Mouse (Mus musculus): ENCODE measurements around the gene Orc5. TPM values are rescaled to one million over a fixed set of nuclear protein-coding genes. Genes with fewer than 3 reads are reported as not detected.

Gene Orc5
- polyA plus RNA-seq, 1 experiment: 2.1 TPM

DNA sequence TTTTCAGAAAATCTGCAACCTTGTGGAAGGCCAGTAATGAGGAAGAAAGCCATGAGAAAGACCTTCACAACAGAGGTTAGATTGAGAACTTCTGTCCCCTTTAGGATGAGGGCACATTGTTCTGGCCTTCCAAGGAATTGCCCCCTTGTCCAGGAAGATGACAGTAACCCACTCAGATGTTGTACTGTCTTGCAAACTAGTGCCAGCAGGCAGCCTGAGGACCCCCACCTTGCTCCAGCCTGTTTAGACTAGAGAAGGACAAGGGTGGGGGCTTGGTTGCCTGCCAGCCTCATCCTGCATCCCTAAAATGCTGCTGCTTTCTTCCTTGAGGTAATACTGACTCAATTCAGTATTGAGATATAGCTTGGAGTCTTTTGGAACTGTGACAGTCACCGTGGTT lies 23.9 kb upstream of the Orc5 start:
- H3K4me1 ChIP-seq (ENCODE audit: control insufficient read depth, insufficient read depth, insufficient read length): no peaks in the 10 kb centered on the region
- TF ChIP-seq POLR2A (IDR thresholded peaks at IDR 0.05; ENCODE audit: low read depth, low read length) (no peak), CTCF (IDR thresholded peaks at IDR 0.05; ENCODE audit: extremely low read depth, insufficient read depth, insufficient read length, insufficient replicate concordance) (no peak)
- no peaks in the 10 kb centered on the region for H3K36me3 ChIP-seq (ENCODE audit: control insufficient read depth, insufficient read depth, low read length)
- no peak overlapping the region for H3K4me3 ChIP-seq (ENCODE audit: extremely low read depth, insufficient read depth, insufficient read length)
- 57% methylated on average over 1 of the region's 1 CpGs for WGBS
- H3K27ac ChIP-seq (ENCODE audit: insufficient read depth, low read length): no peak overlapping the region
- H3K27me3 ChIP-seq (ENCODE audit: control insufficient read depth, insufficient read depth, low read length): no peaks in the 10 kb centered on the region
- no peak for DNase-seq (ENCODE audit: low read depth in 1 of 2, low spot score in 2 of 2)

DNA sequence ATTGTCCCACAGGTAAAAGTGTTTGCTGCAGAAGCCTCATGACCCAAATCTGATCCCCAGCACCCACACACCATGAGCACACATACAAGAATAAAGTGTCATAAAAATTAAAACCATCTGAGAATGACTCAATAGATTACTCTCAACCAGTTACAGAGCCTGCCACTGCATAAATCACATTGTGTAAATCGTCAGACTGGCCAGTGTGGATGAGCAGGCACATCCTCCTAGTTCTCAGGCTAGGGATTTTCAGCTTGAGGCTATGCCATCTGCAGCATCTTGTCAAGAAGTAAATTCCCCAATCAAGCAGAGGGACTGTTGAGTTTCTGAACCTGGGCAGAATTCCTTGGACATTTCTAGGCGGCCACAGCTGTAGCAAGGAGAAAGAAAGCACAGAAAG lies 23.5 kb upstream of the Orc5 start:
- no peaks in the 10 kb centered on the region for H3K27me3 ChIP-seq (ENCODE audit: control insufficient read depth, insufficient read depth, low read length)
- no peak overlapping the region for H3K4me3 ChIP-seq (ENCODE audit: extremely low read depth, insufficient read depth, insufficient read length)
- H3K27ac ChIP-seq (ENCODE audit: insufficient read depth, low read length): no peak overlapping the region
- no peaks in the 10 kb centered on the region for H3K36me3 ChIP-seq (ENCODE audit: control insufficient read depth, insufficient read depth, low read length)
- no peak for TF ChIP-seq CTCF (IDR thresholded peaks at IDR 0.05; ENCODE audit: extremely low read depth, insufficient read depth, insufficient read length, insufficient replicate concordance)
- TF ChIP-seq POLR2A (IDR thresholded peaks at IDR 0.05; ENCODE audit: low read depth, low read length): no peak
- no peak for DNase-seq (ENCODE audit: low read depth in 1 of 2, low spot score in 2 of 2)
- WGBS: 57% methylated on average over 2 of the region's 2 CpGs
- no peaks in the 10 kb centered on the region for H3K4me1 ChIP-seq (ENCODE audit: control insufficient read depth, insufficient read depth, insufficient read length)

DNA sequence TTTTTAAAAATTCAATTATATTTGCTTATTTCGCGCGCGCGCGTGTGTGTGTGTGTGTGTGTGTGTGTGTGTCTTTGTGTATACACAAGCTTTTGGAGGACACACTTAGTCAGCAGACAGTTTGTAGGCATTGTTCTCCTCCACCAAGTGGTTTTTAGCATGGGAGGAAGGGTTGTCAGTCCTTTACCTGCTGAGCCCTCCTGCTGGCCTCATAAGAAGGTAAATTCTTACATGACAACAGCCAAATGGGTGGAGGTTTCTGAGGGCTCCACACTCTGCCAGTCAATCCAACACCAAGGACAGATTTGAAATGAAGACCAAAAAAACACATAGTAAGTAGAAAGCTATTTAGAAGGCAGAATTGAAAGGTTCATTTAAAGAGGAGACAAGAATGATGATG lies 22.7 kb upstream of the Orc5 start:
- 95% methylated on average over 6 of the region's 6 CpGs for WGBS
- TF ChIP-seq POLR2A (IDR thresholded peaks at IDR 0.05; ENCODE audit: low read depth, low read length): no peak
- TF ChIP-seq CTCF (IDR thresholded peaks at IDR 0.05; ENCODE audit: extremely low read depth, insufficient read depth, insufficient read length, insufficient replicate concordance): no peak
- H3K27me3 ChIP-seq (ENCODE audit: control insufficient read depth, insufficient read depth, low read length): no peaks in the 10 kb centered on the region
- no peaks in the 10 kb centered on the region for H3K36me3 ChIP-seq (ENCODE audit: control insufficient read depth, insufficient read depth, low read length)
- no peak for DNase-seq (ENCODE audit: low read depth in 1 of 2, low spot score in 2 of 2)
- no peak overlapping the region for H3K4me3 ChIP-seq (ENCODE audit: extremely low read depth, insufficient read depth, insufficient read length)
- no peak overlapping the region for H3K27ac ChIP-seq (ENCODE audit: insufficient read depth, low read length)
- H3K4me1 ChIP-seq (ENCODE audit: control insufficient read depth, insufficient read depth, insufficient read length): no peaks in the 10 kb centered on the region

DNA sequence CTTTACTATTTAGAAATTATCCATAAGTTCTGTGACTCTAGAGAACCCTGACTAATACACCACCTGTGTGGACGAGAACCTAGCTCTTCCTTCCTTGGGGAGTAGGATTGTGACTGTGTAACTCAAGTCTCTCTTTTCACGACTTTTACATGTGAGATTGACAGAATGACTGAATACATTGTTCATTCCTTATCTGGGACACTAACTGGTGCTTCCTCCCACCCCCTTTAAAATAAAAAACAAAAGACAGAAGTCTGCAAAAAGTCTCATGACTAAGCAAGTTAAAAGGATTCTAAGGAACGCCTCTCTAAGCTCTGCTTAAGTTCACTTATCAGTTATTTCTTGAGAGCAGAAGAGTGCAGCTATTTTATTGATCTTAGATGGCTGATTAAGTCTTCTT lies 22.2 kb upstream of the Orc5 start:
- Histone ChIP-seq H3K27ac (ENCODE audit: insufficient read depth, low read length) (no peak overlapping the region), H3K36me3 (ENCODE audit: control insufficient read depth, insufficient read depth, low read length) (no peaks in the 10 kb centered on the region), H3K4me3 (ENCODE audit: extremely low read depth, insufficient read depth, insufficient read length) (no peak overlapping the region), H3K27me3 (ENCODE audit: control insufficient read depth, insufficient read depth, low read length) (no peaks in the 10 kb centered on the region), H3K4me1 (ENCODE audit: control insufficient read depth, insufficient read depth, insufficient read length) (no peaks in the 10 kb centered on the region)
- no peak for DNase-seq (ENCODE audit: low read depth in 1 of 2, low spot score in 2 of 2)
- no peak for TF ChIP-seq CTCF (IDR thresholded peaks at IDR 0.05; ENCODE audit: extremely low read depth, insufficient read depth, insufficient read length, insufficient replicate concordance)
- no peak for TF ChIP-seq POLR2A (IDR thresholded peaks at IDR 0.05; ENCODE audit: low read depth, low read length)
- 71% methylated on average over 3 of the region's 3 CpGs for WGBS

DNA sequence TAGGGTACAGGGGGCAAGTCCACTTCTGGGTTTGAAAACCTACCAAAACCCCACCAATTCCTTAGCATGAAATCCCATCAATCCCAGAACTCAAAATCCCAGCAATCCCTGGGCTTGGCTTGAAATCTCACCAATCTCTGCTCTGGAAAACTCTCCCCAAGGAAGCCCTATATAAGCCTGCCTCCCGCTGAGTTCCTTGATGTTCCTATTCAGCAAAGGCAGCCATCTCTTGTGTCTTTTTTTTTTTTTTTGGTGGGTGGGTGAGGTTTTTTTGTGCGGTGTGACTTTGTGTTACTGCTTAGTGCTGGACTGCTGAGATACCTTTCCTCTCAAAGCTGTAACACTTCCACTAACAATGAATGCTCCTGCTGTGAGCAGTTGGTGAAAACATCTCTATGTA lies 15.5 kb upstream of the Orc5 start:
- Histone ChIP-seq H3K27ac (ENCODE audit: insufficient read depth, low read length) (no peak overlapping the region), H3K36me3 (ENCODE audit: control insufficient read depth, insufficient read depth, low read length) (no peaks in the 10 kb centered on the region), H3K4me1 (ENCODE audit: control insufficient read depth, insufficient read depth, insufficient read length) (no peaks in the 10 kb centered on the region), H3K27me3 (ENCODE audit: control insufficient read depth, insufficient read depth, low read length) (no peaks in the 10 kb centered on the region), H3K4me3 (ENCODE audit: extremely low read depth, insufficient read depth, insufficient read length) (no peak overlapping the region)
- no peak for DNase-seq (ENCODE audit: low read depth in 1 of 2, low spot score in 2 of 2)
- 81% methylated on average over 2 of the region's 2 CpGs for WGBS
- no peak for TF ChIP-seq CTCF (IDR thresholded peaks at IDR 0.05; ENCODE audit: extremely low read depth, insufficient read depth, insufficient read length, insufficient replicate concordance)
- TF ChIP-seq POLR2A (IDR thresholded peaks at IDR 0.05; ENCODE audit: low read depth, low read length): no peak

DNA sequence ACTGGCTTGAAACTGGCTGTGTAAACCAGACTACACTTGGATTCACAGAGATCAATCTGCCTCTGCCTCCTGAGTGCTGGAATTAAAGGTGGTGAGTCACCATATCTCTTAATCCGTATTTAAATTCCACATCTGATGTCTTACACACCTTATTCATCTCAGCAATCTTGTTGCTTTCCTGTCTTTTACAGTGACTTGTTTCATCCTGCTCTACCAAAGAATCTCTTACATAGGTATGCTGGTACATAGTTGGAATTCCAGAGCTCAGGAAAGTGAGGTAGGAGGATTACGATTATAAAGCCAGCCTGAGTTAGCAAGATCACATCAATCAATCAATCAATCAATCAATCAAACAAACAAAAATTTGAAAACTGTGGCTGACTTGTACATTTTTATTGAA lies 9.6 kb upstream of the Orc5 start:
- no peak for TF ChIP-seq POLR2A (IDR thresholded peaks at IDR 0.05; ENCODE audit: low read depth, low read length)
- TF ChIP-seq CTCF (IDR thresholded peaks at IDR 0.05; ENCODE audit: extremely low read depth, insufficient read depth, insufficient read length, insufficient replicate concordance): no peak
- H3K4me3 ChIP-seq (ENCODE audit: extremely low read depth, insufficient read depth, insufficient read length): no peak overlapping the region

DNA sequence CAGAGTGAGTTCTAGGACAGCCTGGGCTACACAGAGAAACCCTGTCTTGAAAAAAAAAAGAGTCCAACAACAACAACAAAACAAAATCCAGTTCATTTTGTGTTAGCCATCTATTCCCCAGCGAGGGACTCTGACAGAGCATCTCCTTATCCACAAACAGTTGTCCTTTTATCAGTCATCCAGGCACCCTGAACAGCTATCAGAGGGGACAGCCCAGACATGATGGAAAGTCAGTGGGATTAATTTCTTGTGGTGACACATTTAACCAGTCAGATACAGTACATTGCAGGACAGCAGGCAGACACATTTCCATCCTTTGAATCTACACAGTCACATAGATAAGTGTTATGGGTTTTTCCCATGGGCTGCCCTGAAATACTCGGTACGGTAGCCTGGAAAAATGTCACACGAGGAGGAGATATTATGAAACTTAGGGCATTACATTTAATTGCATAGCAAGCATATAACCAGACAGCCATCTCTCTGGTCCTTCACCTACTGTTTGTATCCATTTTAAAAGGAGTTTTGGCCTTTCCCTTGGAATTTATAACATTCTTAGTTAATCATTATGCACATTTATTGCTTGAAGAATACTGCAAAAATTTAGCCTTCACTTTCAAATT lies 7.4 kb upstream of the Orc5 start:
- Histone ChIP-seq H3K36me3 (ENCODE audit: control insufficient read depth, insufficient read depth, low read length) (no peaks in the 10 kb centered on the region), H3K4me3 (ENCODE audit: extremely low read depth, insufficient read depth, insufficient read length) (no peak overlapping the region), H3K27me3 (ENCODE audit: control insufficient read depth, insufficient read depth, low read length) (no peaks in the 10 kb centered on the region), H3K4me1 (ENCODE audit: control insufficient read depth, insufficient read depth, insufficient read length) (no peaks in the 10 kb centered on the region), H3K27ac (ENCODE audit: insufficient read depth, low read length) (no peak overlapping the region)
- no peak for DNase-seq (ENCODE audit: low read depth in 1 of 2, low spot score in 2 of 2)
- WGBS: 87% methylated on average over 4 of the region's 4 CpGs
- no peak for TF ChIP-seq POLR2A (IDR thresholded peaks at IDR 0.05; ENCODE audit: low read depth, low read length)
- TF ChIP-seq CTCF (IDR thresholded peaks at IDR 0.05; ENCODE audit: extremely low read depth, insufficient read depth, insufficient read length, insufficient replicate concordance): no peak

More for the DNA sequence above, 9.6 kb upstream of the Orc5 start:
- H3K4me1 ChIP-seq (ENCODE audit: control insufficient read depth, insufficient read depth, insufficient read length): no peaks in the 10 kb centered on the region
- H3K27me3 ChIP-seq (ENCODE audit: control insufficient read depth, insufficient read depth, low read length): no peaks in the 10 kb centered on the region
- no peaks in the 10 kb centered on the region for H3K36me3 ChIP-seq (ENCODE audit: control insufficient read depth, insufficient read depth, low read length)
- H3K27ac ChIP-seq (ENCODE audit: insufficient read depth, low read length): no peak overlapping the region
- DNase-seq (ENCODE audit: low read depth in 1 of 2, low spot score in 2 of 2): no peak
- 91% methylated on average over 2 of the region's 2 CpGs for WGBS

Data from spleen, adult 2 months (tissue).